Mouse (Mus musculus): ENCODE measurements around the gene Rsph3a.
"Not testable (repeated sequence)": the region's sequence is repeated elsewhere in the genome, so short reads cannot be mapped to it uniquely, and the experiment has no call there.

DNA sequence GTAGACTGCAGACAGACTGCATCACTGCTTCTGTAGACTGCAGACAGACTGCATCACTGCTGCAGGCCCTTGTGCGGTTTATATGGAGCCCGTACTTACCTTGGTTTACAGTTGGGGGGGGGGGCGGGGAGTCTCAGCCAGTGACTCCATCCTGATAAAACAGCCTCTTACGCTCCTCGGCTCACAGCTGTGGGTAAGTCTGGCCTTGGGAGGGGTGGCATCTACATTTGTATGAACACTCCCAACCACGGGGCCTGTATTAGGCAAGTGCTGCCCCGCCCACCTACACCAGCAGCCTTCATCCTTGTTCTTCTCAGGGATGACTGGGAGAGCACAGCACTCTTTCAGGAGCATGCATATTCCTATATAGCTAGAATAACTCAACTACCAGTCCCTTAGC, 41.6 kb downstream of the Rsph3a start:
- TF ChIP-seq CTCF, EP300 (IDR thresholded peaks at IDR 0.05): not testable (repeated sequence)
